Mouse (Mus musculus): ENCODE results near the gene Fam163b. TPM values are rescaled to one million over a fixed set of nuclear protein-coding genes. Genes with fewer than 3 reads are reported as not detected.
A peak's percentile ranks its signal among the peaks of the same experiment; 100 is the strongest.

The Fam163b gene
- total and polyA plus RNA-seq, 3 experiments = 0.44 to 1.4 (median 0.77) TPM

DNA sequence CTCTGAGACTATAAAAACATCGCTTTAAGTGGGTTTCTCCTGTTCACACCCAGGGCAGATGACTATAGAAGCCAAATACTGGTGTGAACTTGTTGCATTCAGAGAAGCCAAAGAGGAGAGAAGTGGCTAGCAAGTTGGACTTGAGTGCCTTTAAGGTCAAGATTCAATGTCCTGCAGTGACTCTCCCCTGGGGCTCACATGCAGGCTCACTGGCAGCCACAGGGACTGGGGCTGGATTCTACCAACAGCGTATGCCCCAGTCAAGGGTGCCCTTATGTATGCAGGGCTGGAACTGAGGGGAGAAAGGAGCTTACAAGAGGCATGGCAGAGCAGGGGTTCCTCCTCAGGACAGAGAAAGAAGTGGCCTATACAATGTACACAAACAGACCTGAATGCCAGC, 22.5 kb downstream of the Fam163b start:
- peak in 1 of 2 experiments; percentile 11 for DNase-seq
- Histone ChIP-seq H3K79me2 (replicated peaks; ENCODE audit: control insufficient read depth, insufficient read depth, low read length) (no peaks in the 10 kb centered on the region), H3K9ac (ENCODE audit: low read depth, low read length) (no peak overlapping the region), H3K27me3 (ENCODE audit: control insufficient read depth, insufficient read depth, low read length) (no peaks in the 10 kb centered on the region), H3K36me3 (ENCODE audit: control insufficient read depth, insufficient read depth, low read length) (no peaks in the 10 kb centered on the region), H3K4me3 (no peak overlapping the region), H3K27ac (peak overlapping the region; percentile 22; the same call in 1 of the 2 replicates), H3K4me1 (ENCODE audit: control insufficient read depth, insufficient read depth, low read length) (peaks cover 7% of the 10 kb centered on the region)
- no peak for TF ChIP-seq EP300 (IDR thresholded peaks at IDR 0.05; ENCODE audit: insufficient read depth, low read depth, low read length)
- TF ChIP-seq CTCF (IDR thresholded peaks at IDR 0.05) = no peak
- WGBS = 69% methylated on average over 2 of the region's 2 CpGs
- intact Hi-C loops (cut with DNase I) = loop anchor here (2.0 kb wide), 1 partner anchor 41 kb away; the partner anchor contains the start of gene Adamtsl2

GRCm38 (mm10) chr2:27118452-27118851, 23.8 kb downstream of the Fam163b start:
- Histone ChIP-seq H3K27me3 (ENCODE audit: control insufficient read depth, insufficient read depth, low read length) (no peaks in the 10 kb centered on the region), H3K9ac (ENCODE audit: low read depth, low read length) (no peak overlapping the region), H3K4me3 (no peak overlapping the region), H3K79me2 (replicated peaks; ENCODE audit: control insufficient read depth, insufficient read depth, low read length) (no peaks in the 10 kb centered on the region), H3K4me1 (ENCODE audit: control insufficient read depth, insufficient read depth, low read length) (peaks cover 7% of the 10 kb centered on the region), H3K36me3 (ENCODE audit: control insufficient read depth, insufficient read depth, low read length) (no peaks in the 10 kb centered on the region), H3K27ac (no peak overlapping the region)
- intact Hi-C loops (cut with DNase I) = loop anchor here (2.0 kb wide), 1 partner anchor 40 kb away; the partner anchor contains the start of gene Adamtsl2
- TF ChIP-seq CTCF (IDR thresholded peaks at IDR 0.05) = no peak
- no peak for TF ChIP-seq EP300 (IDR thresholded peaks at IDR 0.05; ENCODE audit: insufficient read depth, low read depth, low read length)
- TF ChIP-seq POLR2A (IDR thresholded peaks at IDR 0.05; ENCODE audit: insufficient read depth, low read depth, low read length) = no peak
- WGBS = 55% methylated on average over 4 of the region's 4 CpGs
- no peak for DNase-seq

- Histone ChIP-seq H3K4me3 (no peak overlapping the region), H3K36me3 (ENCODE audit: control insufficient read depth, insufficient read depth, low read length) (no peaks in the 10 kb centered on the region), H3K9ac (ENCODE audit: low read depth, low read length) (no peak overlapping the region), H3K79me2 (replicated peaks; ENCODE audit: control insufficient read depth, insufficient read depth, low read length) (no peaks in the 10 kb centered on the region), H3K27me3 (ENCODE audit: control insufficient read depth, insufficient read depth, low read length) (no peaks in the 10 kb centered on the region), H3K4me1 (ENCODE audit: control insufficient read depth, insufficient read depth, low read length) (no peaks in the 10 kb centered on the region), H3K27ac (no peak overlapping the region)
- no peak for DNase-seq
- TF ChIP-seq CTCF (IDR thresholded peaks at IDR 0.05) = no peak
- TF ChIP-seq POLR2A (IDR thresholded peaks at IDR 0.05; ENCODE audit: insufficient read depth, low read depth, low read length) = no peak
- TF ChIP-seq EP300 (IDR thresholded peaks at IDR 0.05; ENCODE audit: insufficient read depth, low read depth, low read length) = no peak
- intact Hi-C loops (cut with DNase I) = no loop called here
- WGBS = 87% methylated on average over 10 of the region's 10 CpGs
These were observed 28.1 kb downstream of the Fam163b start for GRCm38 (mm10) chr2:27114169-27114568.

DNA sequence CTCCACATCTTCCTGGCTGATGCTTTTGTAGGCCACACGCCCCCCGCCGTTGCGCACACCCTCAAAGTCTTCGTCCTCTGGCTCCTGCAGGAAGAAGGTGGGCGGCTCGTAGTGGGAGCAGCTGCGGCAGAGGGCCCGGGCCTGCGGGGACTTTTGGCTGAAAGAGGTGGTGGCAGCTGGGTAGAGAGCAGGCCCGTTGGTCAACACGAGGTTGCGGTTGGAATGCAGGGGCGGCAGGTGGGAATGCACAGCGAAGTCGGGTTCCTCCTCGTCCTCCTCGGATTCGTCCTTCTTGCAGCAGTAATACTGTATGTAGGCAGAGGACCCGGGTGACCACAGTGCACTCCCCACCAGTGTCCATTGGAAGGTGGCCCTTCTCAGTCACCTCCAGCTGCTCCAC, 29.7 kb downstream of the Fam163b start:
- Histone ChIP-seq H3K36me3 (ENCODE audit: control insufficient read depth, insufficient read depth, low read length) (no peaks in the 10 kb centered on the region), H3K27ac (no peak overlapping the region), H3K4me1 (ENCODE audit: control insufficient read depth, insufficient read depth, low read length) (no peaks in the 10 kb centered on the region), H3K4me3 (no peak overlapping the region), H3K27me3 (ENCODE audit: control insufficient read depth, insufficient read depth, low read length) (no peaks in the 10 kb centered on the region), H3K79me2 (replicated peaks; ENCODE audit: control insufficient read depth, insufficient read depth, low read length) (no peaks in the 10 kb centered on the region), H3K9ac (ENCODE audit: low read depth, low read length) (no peak overlapping the region)
- no peak for DNase-seq
- 84% methylated on average over 20 of the region's 20 CpGs for WGBS
- intact Hi-C loops (cut with DNase I) = no loop called here
- TF ChIP-seq CTCF (IDR thresholded peaks at IDR 0.05) = no peak
- TF ChIP-seq EP300 (IDR thresholded peaks at IDR 0.05; ENCODE audit: insufficient read depth, low read depth, low read length) = no peak
- no peak for TF ChIP-seq POLR2A (IDR thresholded peaks at IDR 0.05; ENCODE audit: insufficient read depth, low read depth, low read length)

- no peaks in the 10 kb centered on the region for H3K36me3 ChIP-seq (ENCODE audit: control insufficient read depth, insufficient read depth, low read length)
- no peak for TF ChIP-seq POLR2A (IDR thresholded peaks at IDR 0.05; ENCODE audit: insufficient read depth, low read depth, low read length)
- TF ChIP-seq CTCF (IDR thresholded peaks at IDR 0.05) = no peak
- no peak for TF ChIP-seq EP300 (IDR thresholded peaks at IDR 0.05; ENCODE audit: insufficient read depth, low read depth, low read length)
- no peak for DNase-seq
- no peak overlapping the region for H3K4me3 ChIP-seq
- no peak overlapping the region for H3K27ac ChIP-seq
- intact Hi-C loops (cut with DNase I) = no loop called here
- 82% methylated on average over 5 of the region's 5 CpGs for WGBS
- no peak overlapping the region for H3K9ac ChIP-seq (ENCODE audit: low read depth, low read length)
- no peaks in the 10 kb centered on the region for H3K27me3 ChIP-seq (ENCODE audit: control insufficient read depth, insufficient read depth, low read length)
- no peaks in the 10 kb centered on the region for H3K4me1 ChIP-seq (ENCODE audit: control insufficient read depth, insufficient read depth, low read length)
- no peaks in the 10 kb centered on the region for H3K79me2 ChIP-seq (replicated peaks; ENCODE audit: control insufficient read depth, insufficient read depth, low read length)
These were observed 33.2 kb downstream of the Fam163b start for GRCm38 (mm10) chr2:27109052-27109451.

DNA sequence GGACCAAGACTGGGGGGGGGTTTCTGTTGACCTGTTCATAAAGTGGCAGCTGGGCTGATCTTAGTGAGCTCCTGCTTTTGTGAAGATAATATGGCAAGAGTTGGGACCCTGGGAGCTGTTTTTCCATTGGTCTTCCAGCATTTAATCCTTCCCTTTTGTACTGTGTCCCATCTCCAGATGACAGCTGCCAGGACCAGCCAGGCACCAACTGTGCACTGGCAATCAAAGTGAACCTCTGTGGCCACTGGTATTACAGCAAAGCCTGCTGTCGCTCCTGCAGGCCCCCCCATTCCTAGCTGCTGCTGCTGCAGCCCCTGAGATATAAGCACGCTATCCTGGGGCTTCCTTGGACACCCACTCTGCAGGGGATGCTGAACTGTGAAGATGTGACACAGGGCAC, 34.1 kb downstream of the Fam163b start:
- no peaks in the 10 kb centered on the region for H3K79me2 ChIP-seq (replicated peaks; ENCODE audit: control insufficient read depth, insufficient read depth, low read length)
- H3K36me3 ChIP-seq (ENCODE audit: control insufficient read depth, insufficient read depth, low read length) = no peaks in the 10 kb centered on the region
- H3K4me3 ChIP-seq = no peak overlapping the region
- H3K4me1 ChIP-seq (ENCODE audit: control insufficient read depth, insufficient read depth, low read length) = no peaks in the 10 kb centered on the region
- WGBS = 91% methylated on average over 2 of the region's 2 CpGs
- no peak for DNase-seq
- intact Hi-C loops (cut with DNase I) = no loop called here
- no peak for TF ChIP-seq POLR2A (IDR thresholded peaks at IDR 0.05; ENCODE audit: insufficient read depth, low read depth, low read length)
- no peak for TF ChIP-seq EP300 (IDR thresholded peaks at IDR 0.05; ENCODE audit: insufficient read depth, low read depth, low read length)
- no peak for TF ChIP-seq CTCF (IDR thresholded peaks at IDR 0.05)
- H3K9ac ChIP-seq (ENCODE audit: low read depth, low read length) = no peak overlapping the region
- H3K27me3 ChIP-seq (ENCODE audit: control insufficient read depth, insufficient read depth, low read length) = no peaks in the 10 kb centered on the region
- H3K27ac ChIP-seq = no peak overlapping the region

Data from heart, adult 2 months (tissue).